Mouse (Mus musculus) R1 (cell line): ENCODE data around the gene Vmn2r54.
"Not testable (repeated sequence)": the region's sequence is repeated elsewhere in the genome, so short reads cannot be mapped to it uniquely, and the experiment has no call there.

Experiments used
- DNase-seq: peaks from one replicate; pipeline ENCODE4 v3.0.0-alpha.2; 2018; ENCODE audit warnings: low read depth, low spot score

The Vmn2r54 gene

DNA sequence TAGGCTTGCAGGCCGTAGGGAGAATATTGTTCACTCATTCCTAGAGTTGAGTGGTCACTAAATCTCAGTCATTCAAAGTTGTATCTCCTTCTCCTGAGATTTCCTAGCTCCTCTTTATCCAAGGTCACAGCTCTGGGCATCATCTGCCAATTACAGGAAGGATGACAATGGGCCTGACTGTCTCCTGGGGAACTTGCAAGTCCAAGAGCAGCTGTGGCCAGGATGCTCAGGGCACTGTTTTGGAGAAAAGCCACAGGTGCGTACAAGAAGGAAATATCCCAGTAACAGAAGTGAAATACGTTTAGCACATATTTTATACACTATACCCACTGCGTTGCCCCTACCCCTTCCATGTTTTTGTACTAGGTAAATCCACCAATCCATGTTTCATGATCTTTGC, at the start of gene Vmn2r54:
Gene Vmn2r54 (minus strand): TSS at position 101 of the 400 bp plus-strand sequence.
- not testable (repeated sequence) for DNase-seq

GRCm38 (mm10) chr7:12684903-12685302, 44.8 kb upstream of the Vmn2r54 start, which contains the start of gene Vmn2r55:
Gene Vmn2r55 (minus strand): TSS chr7:12685003.
- not testable (repeated sequence) for DNase-seq

- DNase-seq: no peak
Observed at GRCm38 (mm10) chr7:12608688-12609087, 31.4 kb downstream of the Vmn2r54 start, which contains the start of gene Vmn2r53. Gene Vmn2r53 (minus strand): TSS chr7:12608788.
